Mouse (Mus musculus) c-Kit-negative CD71-positive TER-119-positive erythroid progenitor cells, embryonic 14.5 days (primary cell): Measurements from ENCODE around the gene Ppp3ca.
A peak's percentile ranks its signal among the peaks of the same experiment; 100 is the strongest.

Source experiments
- DNase-seq: peaks from one replicate; pipeline ENCODE4 v3.0.0-alpha.2; 2013; ENCODE audit warnings: low read depth, low spot score

Gene Ppp3ca

GRCm38 (mm10) chr3:136853596-136853995 lies 183.7 kb downstream of the Ppp3ca start:
- DNase-seq = no peak

GRCm38 (mm10) chr3:136855996-136856395 lies 186.1 kb downstream of the Ppp3ca start:
- no peak for DNase-seq

GRCm38 (mm10) chr3:136862051-136862837 lies 192.3 kb downstream of the Ppp3ca start:
- DNase-seq = no peak

GRCm38 (mm10) chr3:136863127-136863526 lies 193.2 kb downstream of the Ppp3ca start:
- DNase-seq = no peak

GRCm38 (mm10) chr3:136864306-136864705 lies 194.4 kb downstream of the Ppp3ca start:
- DNase-seq = no peak

- no peak for DNase-seq
Observed at GRCm38 (mm10) chr3:136865176-136865859, 195.4 kb downstream of the Ppp3ca start.

GRCm38 (mm10) chr3:136866095-136866494 lies 196.2 kb downstream of the Ppp3ca start:
- DNase-seq = no peak

GRCm38 (mm10) chr3:136866571-136866970 lies 196.6 kb downstream of the Ppp3ca start:
- no peak for DNase-seq

- no peak for DNase-seq
Observed at GRCm38 (mm10) chr3:136867366-136867765, 197.4 kb downstream of the Ppp3ca start.

GRCm38 (mm10) chr3:136871772-136872532 lies 202.0 kb downstream of the Ppp3ca start:
- DNase-seq = no peak

- DNase-seq = no peak
Observed at GRCm38 (mm10) chr3:136872533-136873095, 202.7 kb downstream of the Ppp3ca start.

- DNase-seq = no peak
Observed at GRCm38 (mm10) chr3:136873809-136874449, 204.0 kb downstream of the Ppp3ca start.

- DNase-seq = no peak
Observed at GRCm38 (mm10) chr3:136874566-136874965, 204.6 kb downstream of the Ppp3ca start.

GRCm38 (mm10) chr3:136887741-136888140 lies 217.8 kb downstream of the Ppp3ca start:
- DNase-seq = no peak

GRCm38 (mm10) chr3:136892140-136892539 lies 222.2 kb downstream of the Ppp3ca start:
- DNase-seq = no peak

- DNase-seq = no peak
Observed at GRCm38 (mm10) chr3:136893596-136894402, 223.9 kb downstream of the Ppp3ca start.

- DNase-seq = peak; percentile 15
Observed at GRCm38 (mm10) chr3:136895498-136895897, 225.6 kb downstream of the Ppp3ca start.

- no peak for DNase-seq
Observed at GRCm38 (mm10) chr3:136896276-136896675, 226.4 kb downstream of the Ppp3ca start.

GRCm38 (mm10) chr3:136899744-136900143 lies 229.8 kb downstream of the Ppp3ca start:
- no peak for DNase-seq

GRCm38 (mm10) chr3:136900986-136901385 lies 231.1 kb downstream of the Ppp3ca start:
- DNase-seq = no peak

- no peak for DNase-seq
Observed at GRCm38 (mm10) chr3:136902776-136903175, 232.9 kb downstream of the Ppp3ca start.
